Mouse (Mus musculus): ENCODE data around the gene Anks3. TPM values are rescaled to one million over a fixed set of nuclear protein-coding genes. Genes with fewer than 3 reads are reported as not detected.

Gene Anks3
- polyA plus RNA-seq, 1 experiment from 2014 or later: 44.9 TPM

DNA sequence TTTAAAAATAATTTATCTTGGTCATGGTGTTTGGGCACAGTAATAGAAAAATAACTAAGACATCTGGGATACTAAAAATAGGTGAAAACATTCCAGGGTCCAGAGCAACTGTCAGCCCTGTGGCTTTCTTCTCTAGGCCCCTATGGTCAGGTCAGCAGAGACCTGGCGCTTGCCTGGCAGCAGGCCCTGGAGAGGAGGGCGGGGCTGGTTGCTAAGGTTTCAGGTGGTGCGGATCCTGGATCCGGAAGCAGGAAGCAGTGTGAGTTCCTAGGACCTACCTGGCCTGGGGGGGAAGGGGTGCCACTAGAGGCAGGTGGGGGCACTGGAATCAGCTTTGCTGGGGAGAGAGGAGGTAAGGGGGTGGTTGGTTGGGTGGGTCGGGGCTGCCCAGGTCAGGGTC, 43.1 kb upstream of the Anks3 start, which contains the start of gene Smim22:
Smim22 (plus strand) TSS at position 222 of the 400 bp plus-strand sequence.
- Histone ChIP-seq H3K4me1 (ENCODE audit: control insufficient read depth, insufficient read depth, low read length) (no peaks in the 10 kb centered on the region; the same call in 1 of the 2 replicates), H3K36me3 (ENCODE audit: control insufficient read depth, insufficient read depth, low read length) (no peaks in the 10 kb centered on the region), H3K27me3 (ENCODE audit: control insufficient read depth, insufficient read depth, low read length) (no peaks in the 10 kb centered on the region), H3K4me3 (ENCODE audit: low read depth, low read length) (no peak within 1 kb of the TSS), H3K9ac (ENCODE audit: low read length) (no peak within 1 kb of the TSS), H3K9me3 (ENCODE audit: control insufficient read depth, low read length) (no peaks in the 10 kb centered on the region), H3K27ac (ENCODE audit: low read depth, low read length) (no peak within 1 kb of the TSS), H3K4me2 (ENCODE audit: low read depth) (no peak within 1 kb of the TSS)
- WGBS: 60% methylated on average over 5 of the region's 5 CpGs
- ATAC-seq (ENCODE audit: insufficient read depth, low FRiP score, low TSS enrichment): no peak
- DNase-seq (ENCODE audit: low spot score): no peak

DNA sequence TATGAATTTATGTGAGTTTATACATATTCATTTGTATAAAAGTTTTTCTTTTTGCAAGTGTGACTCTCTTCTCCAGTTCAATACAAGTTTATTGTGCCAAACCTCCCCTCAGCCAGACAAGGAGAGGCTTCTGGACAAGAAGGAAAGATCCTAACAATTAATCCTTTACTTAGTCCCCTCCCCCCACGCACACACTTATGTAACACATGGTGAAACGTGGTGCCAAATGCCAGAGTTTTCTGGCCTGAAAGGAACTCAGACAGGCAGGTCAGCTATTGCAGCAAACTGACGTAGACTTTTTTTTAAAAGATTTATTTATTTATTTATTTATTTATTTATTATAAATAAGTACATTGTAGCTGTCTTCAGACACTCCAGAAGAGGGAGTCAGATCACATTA, 36.6 kb upstream of the Anks3 start:
- H3K4me1 ChIP-seq (ENCODE audit: control insufficient read depth, insufficient read depth, low read length): no peaks in the 10 kb centered on the region
- H3K9me3 ChIP-seq (ENCODE audit: control insufficient read depth, low read length): no peaks in the 10 kb centered on the region
- 79% methylated on average over 3 of the region's 3 CpGs for WGBS

GRCm38 (mm10) chr16:4998984-4999383, 35.0 kb upstream of the Anks3 start:
- H3K27ac ChIP-seq (ENCODE audit: low read depth, low read length): no peak overlapping the region
- no peaks in the 10 kb centered on the region for H3K4me1 ChIP-seq (ENCODE audit: control insufficient read depth, insufficient read depth, low read length)
- H3K9ac ChIP-seq (ENCODE audit: low read length): no peak overlapping the region
- no peaks in the 10 kb centered on the region for H3K27me3 ChIP-seq (ENCODE audit: control insufficient read depth, insufficient read depth, low read length)
- H3K4me3 ChIP-seq (ENCODE audit: low read depth, low read length): no peak overlapping the region
- H3K36me3 ChIP-seq (ENCODE audit: control insufficient read depth, insufficient read depth, low read length): no peaks in the 10 kb centered on the region
- no peak for DNase-seq (ENCODE audit: low spot score)
- WGBS: 79% methylated on average over 1 of the region's 1 CpGs
- ATAC-seq (ENCODE audit: insufficient read depth, low FRiP score, low TSS enrichment): no peak
- no peak overlapping the region for H3K4me2 ChIP-seq (ENCODE audit: low read depth)
- no peaks in the 10 kb centered on the region for H3K9me3 ChIP-seq (ENCODE audit: control insufficient read depth, low read length)

More for the DNA sequence above, 36.6 kb upstream of the Anks3 start:
- DNase-seq (ENCODE audit: low spot score) (no peak), ATAC-seq (ENCODE audit: insufficient read depth, low FRiP score, low TSS enrichment) (no peak)
- Histone ChIP-seq H3K27me3 (ENCODE audit: control insufficient read depth, insufficient read depth, low read length) (no peaks in the 10 kb centered on the region), H3K4me3 (ENCODE audit: low read depth, low read length) (no peak overlapping the region), H3K4me2 (ENCODE audit: low read depth) (no peak overlapping the region), H3K27ac (ENCODE audit: low read depth, low read length) (no peak overlapping the region), H3K9ac (ENCODE audit: low read length) (no peak overlapping the region), H3K36me3 (ENCODE audit: control insufficient read depth, insufficient read depth, low read length) (no peaks in the 10 kb centered on the region)

GRCm38 (mm10) chr16:4997553-4997952, 33.5 kb upstream of the Anks3 start, which contains the start of gene Sept12:
Sept12 (minus strand) TSS chr16:4997852.
- Histone ChIP-seq H3K27ac (ENCODE audit: low read depth, low read length) (no peak within 1 kb of the TSS), H3K36me3 (ENCODE audit: control insufficient read depth, insufficient read depth, low read length) (no peaks in the 10 kb centered on the region), H3K9me3 (ENCODE audit: control insufficient read depth, low read length) (no peaks in the 10 kb centered on the region), H3K27me3 (ENCODE audit: control insufficient read depth, insufficient read depth, low read length) (no peaks in the 10 kb centered on the region), H3K9ac (ENCODE audit: low read length) (no peak within 1 kb of the TSS), H3K4me2 (ENCODE audit: low read depth) (no peak within 1 kb of the TSS), H3K4me1 (ENCODE audit: control insufficient read depth, insufficient read depth, low read length) (no peaks in the 10 kb centered on the region), H3K4me3 (ENCODE audit: low read depth, low read length) (no peak within 1 kb of the TSS)
- DNase-seq (ENCODE audit: low spot score) (no peak), ATAC-seq (ENCODE audit: insufficient read depth, low FRiP score, low TSS enrichment) (no peak)
- WGBS: 55% methylated on average over 3 of the region's 3 CpGs

- Histone ChIP-seq H3K9ac (ENCODE audit: low read length) (no peak overlapping the region), H3K36me3 (ENCODE audit: control insufficient read depth, insufficient read depth, low read length) (no peaks in the 10 kb centered on the region), H3K27ac (ENCODE audit: low read depth, low read length) (no peak overlapping the region), H3K4me3 (ENCODE audit: low read depth, low read length) (no peak overlapping the region), H3K4me1 (ENCODE audit: control insufficient read depth, insufficient read depth, low read length) (no peaks in the 10 kb centered on the region), H3K27me3 (ENCODE audit: control insufficient read depth, insufficient read depth, low read length) (no peaks in the 10 kb centered on the region), H3K9me3 (ENCODE audit: control insufficient read depth, low read length) (no peaks in the 10 kb centered on the region), H3K4me2 (ENCODE audit: low read depth) (no peak overlapping the region)
- DNase-seq (ENCODE audit: low spot score) (no peak), ATAC-seq (ENCODE audit: insufficient read depth, low FRiP score, low TSS enrichment) (no peak)
- 90% methylated on average over 4 of the region's 4 CpGs for WGBS
Measured at GRCm38 (mm10) chr16:4993276-4993675, 29.3 kb upstream of the Anks3 start.

DNA sequence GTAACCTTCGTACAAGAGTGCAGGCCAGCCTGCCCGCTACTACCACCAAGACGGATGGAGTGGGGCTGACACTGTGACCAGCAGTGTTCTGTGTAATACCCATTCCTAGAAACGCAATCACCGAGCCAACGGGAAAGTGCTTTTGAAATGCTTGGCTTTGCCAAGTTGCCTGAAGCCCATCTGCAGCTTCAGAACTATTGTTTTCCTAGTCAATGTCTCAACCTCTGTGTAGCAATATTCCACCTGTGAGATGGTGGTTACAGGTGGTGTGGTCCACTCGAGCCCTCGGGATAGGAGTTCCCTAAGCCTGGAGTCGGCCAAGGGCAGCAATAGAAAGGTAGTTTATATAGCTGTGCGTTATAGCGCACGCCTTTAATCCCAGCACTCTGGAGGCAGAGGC, 20.7 kb upstream of the Anks3 start:
- WGBS: 94% methylated on average over 12 of the region's 12 CpGs

GRCm38 (mm10) chr16:4979755-4980380, 15.9 kb upstream of the Anks3 start:
- DNase-seq (ENCODE audit: low spot score) (peak; percentile 33), ATAC-seq (ENCODE audit: insufficient read depth, low FRiP score, low TSS enrichment) (no peak; the same call in 1 of the 2 replicates)
- H3K9ac ChIP-seq (ENCODE audit: low read length): no peak overlapping the region
- no peaks in the 10 kb centered on the region for H3K9me3 ChIP-seq (ENCODE audit: control insufficient read depth, low read length)
- H3K27ac ChIP-seq (ENCODE audit: low read depth, low read length): no peak overlapping the region
- WGBS: 80% methylated on average over 4 of the region's 4 CpGs
- no peak overlapping the region for H3K4me2 ChIP-seq (ENCODE audit: low read depth)
- H3K4me3 ChIP-seq (ENCODE audit: low read depth, low read length): no peak overlapping the region
- H3K4me1 ChIP-seq (ENCODE audit: control insufficient read depth, insufficient read depth, low read length): no peaks in the 10 kb centered on the region
- no peaks in the 10 kb centered on the region for H3K36me3 ChIP-seq (ENCODE audit: control insufficient read depth, insufficient read depth, low read length)
- no peaks in the 10 kb centered on the region for H3K27me3 ChIP-seq (ENCODE audit: control insufficient read depth, insufficient read depth, low read length)

More for the DNA sequence above, 20.7 kb upstream of the Anks3 start:
- Histone ChIP-seq H3K27me3 (ENCODE audit: control insufficient read depth, insufficient read depth, low read length) (no peaks in the 10 kb centered on the region), H3K27ac (ENCODE audit: low read depth, low read length) (no peak overlapping the region), H3K4me3 (ENCODE audit: low read depth, low read length) (no peak overlapping the region), H3K4me2 (ENCODE audit: low read depth) (no peak overlapping the region), H3K9ac (ENCODE audit: low read length) (no peak overlapping the region), H3K36me3 (ENCODE audit: control insufficient read depth, insufficient read depth, low read length) (no peaks in the 10 kb centered on the region), H3K9me3 (ENCODE audit: control insufficient read depth, low read length) (no peaks in the 10 kb centered on the region), H3K4me1 (ENCODE audit: control insufficient read depth, insufficient read depth, low read length) (no peaks in the 10 kb centered on the region)
- ATAC-seq (ENCODE audit: insufficient read depth, low FRiP score, low TSS enrichment): no peak
- DNase-seq (ENCODE audit: low spot score): no peak

- 70% methylated on average over 5 of the region's 5 CpGs for WGBS
- no peaks in the 10 kb centered on the region for H3K27me3 ChIP-seq (ENCODE audit: control insufficient read depth, insufficient read depth, low read length)
- no peak for DNase-seq (ENCODE audit: low spot score)
- no peaks in the 10 kb centered on the region for H3K4me1 ChIP-seq (ENCODE audit: control insufficient read depth, insufficient read depth, low read length)
- no peak overlapping the region for H3K4me2 ChIP-seq (ENCODE audit: low read depth)
- ATAC-seq (ENCODE audit: insufficient read depth, low FRiP score, low TSS enrichment): no peak
- no peak overlapping the region for H3K27ac ChIP-seq (ENCODE audit: low read depth, low read length)
- H3K36me3 ChIP-seq (ENCODE audit: control insufficient read depth, insufficient read depth, low read length): no peaks in the 10 kb centered on the region
- H3K9ac ChIP-seq (ENCODE audit: low read length): no peak overlapping the region
- H3K9me3 ChIP-seq (ENCODE audit: control insufficient read depth, low read length): no peaks in the 10 kb centered on the region
- no peak overlapping the region for H3K4me3 ChIP-seq (ENCODE audit: low read depth, low read length)
Measured at GRCm38 (mm10) chr16:4978275-4979051, 14.5 kb upstream of the Anks3 start.

GRCm38 (mm10) chr16:4976180-4976579, 12.2 kb upstream of the Anks3 start:
- H3K9ac ChIP-seq (ENCODE audit: low read length): no peak overlapping the region
- no peak for ATAC-seq (ENCODE audit: insufficient read depth, low FRiP score, low TSS enrichment)
- H3K4me2 ChIP-seq (ENCODE audit: low read depth): no peak overlapping the region
- no peaks in the 10 kb centered on the region for H3K27me3 ChIP-seq (ENCODE audit: control insufficient read depth, insufficient read depth, low read length)
- no peak for DNase-seq (ENCODE audit: low spot score)
- H3K36me3 ChIP-seq (ENCODE audit: control insufficient read depth, insufficient read depth, low read length): no peaks in the 10 kb centered on the region
- no peaks in the 10 kb centered on the region for H3K9me3 ChIP-seq (ENCODE audit: control insufficient read depth, low read length)
- H3K4me1 ChIP-seq (ENCODE audit: control insufficient read depth, insufficient read depth, low read length): no peaks in the 10 kb centered on the region
- WGBS: 73% methylated on average over 2 of the region's 2 CpGs
- no peak overlapping the region for H3K4me3 ChIP-seq (ENCODE audit: low read depth, low read length)
- no peak overlapping the region for H3K27ac ChIP-seq (ENCODE audit: low read depth, low read length)

Data from neural tube, embryonic 11.5 days (tissue).